Mouse (Mus musculus) CH12.LX (cell line): ENCODE measurements around the gene Cdipt. TPM values are rescaled to one million over a fixed set of nuclear protein-coding genes. Genes with fewer than 3 reads are reported as not detected.
A peak's percentile ranks its signal among the peaks of the same experiment; 100 is the strongest.

ENCODE experiments used
- DNase-seq: peaks from one replicate; pipeline ENCODE4 v3.0.0-alpha.2; 2013; ENCODE audit errors: extremely low read depth
- H3K27ac ChIP-seq: 2 replicates; pipeline ENCODE4 v1.5.1; 2012; ENCODE audit warnings: low read depth, mild to moderate bottlenecking, control low read depth, moderate library complexity; ENCODE audit not compliant: insufficient read depth
- H3K27me3 ChIP-seq: replicated peaks from 2 replicates; pipeline ENCODE3; 2012; ENCODE audit warnings: inconsistent platforms
- H3K36me3 ChIP-seq, 2 experiments: replicated peaks in 1 of 2; 2 replicates each; pipeline versions ENCODE3 to v1.6.1; 2012; ENCODE audit warnings: inconsistent platforms in 1 of 2, low read length in 1 of 2, mild to moderate bottlenecking in 1 of 2, mixed read lengths in 1 of 2, moderate library complexity in 1 of 2; ENCODE audit not compliant: control insufficient read depth in 1 of 2, insufficient read depth in 1 of 2
- H3K4me1 ChIP-seq, 2 experiments: 2 replicates each; pipeline ENCODE4 v1.6.1; 2012; ENCODE audit warnings: inconsistent platforms in 1 of 2, moderate library complexity in 1 of 2; ENCODE audit not compliant: insufficient read depth in 2 of 2, control insufficient read depth in 1 of 2
- H3K4me2 ChIP-seq: 2 replicates; pipeline ENCODE4 v1.6.1; 2012; ENCODE audit warnings: low read depth, mild to moderate bottlenecking, control low read depth; ENCODE audit not compliant: poor library complexity, insufficient read depth, severe bottlenecking
- H3K4me3 ChIP-seq, 3 experiments: fragments of 150-350 bp in 1 of 3; sonication (generic) in 1 of 3; replicated peaks in 1 of 3; 2 replicates each; pipeline versions ENCODE3 to v1.5.1; 2011 to 2012; ENCODE audit warnings: low read depth in 2 of 3, low read length in 2 of 3, mild to moderate bottlenecking in 2 of 3, moderate library complexity in 2 of 3, control low read depth in 1 of 3, improper control_type of control experiment in 1 of 3, inconsistent platforms in 1 of 3, mixed read lengths in 1 of 3; ENCODE audit not compliant: poor library complexity in 1 of 3
- H3K79me2 ChIP-seq: replicated peaks from 2 replicates; pipeline ENCODE4 v1.6.1; 2012; ENCODE audit warnings: mild to moderate bottlenecking, moderate library complexity; ENCODE audit not compliant: control insufficient read depth, poor library complexity, insufficient read depth, severe bottlenecking; ENCODE audit errors: extremely low read depth
- H3K9ac ChIP-seq: 2 replicates; pipeline ENCODE4 v1.6.1; 2012; ENCODE audit warnings: low read depth, mild to moderate bottlenecking, control low read depth, moderate library complexity; ENCODE audit not compliant: insufficient read depth
- H3K9me3 ChIP-seq: replicated peaks from 2 replicates; pipeline ENCODE3; 2012; ENCODE audit warnings: low read length, inconsistent platforms, mixed read lengths
- BHLHE40 ChIP-seq: IDR thresholded peaks from 2 replicates; pipeline ENCODE4 v1.6.1; 2011; ENCODE audit warnings: mild to moderate bottlenecking, low read depth, low read length, improper control_type of control experiment
- CHD2 ChIP-seq: IDR thresholded peaks from 2 replicates; pipeline ENCODE4 v1.6.1; 2011; ENCODE audit warnings: low read length, improper control_type of control experiment
- CTCF ChIP-seq, 2 experiments: IDR thresholded peaks in 1 of 2; conservative IDR thresholded peaks in 1 of 2; 2 replicates each; pipeline ENCODE4 v1.5.1; 2011 to 2012; ENCODE audit warnings: low read depth in 2 of 2, low read length in 2 of 2, improper control_type of control experiment in 1 of 2, inconsistent platforms in 1 of 2, mild to moderate bottlenecking in 1 of 2, moderate library complexity in 1 of 2
- ELF1 ChIP-seq: IDR thresholded peaks from 2 replicates; pipeline ENCODE4 v1.6.1; 2014; ENCODE audit warnings: low read depth, mild to moderate bottlenecking, inconsistent platforms, low read length, improper control_type of control experiment
- EP300 ChIP-seq: IDR thresholded peaks from 2 replicates; pipeline ENCODE4 v1.6.1; 2011; ENCODE audit warnings: low read length, improper control_type of control experiment
- ETS1 ChIP-seq: conservative IDR thresholded peaks from 2 replicates; pipeline ENCODE4 v1.6.1; 2012; ENCODE audit warnings: low read depth, mild to moderate bottlenecking, inconsistent platforms, low read length, improper control_type of control experiment, moderate library complexity
- HCFC1 ChIP-seq: IDR thresholded peaks from 2 replicates; pipeline ENCODE4 v1.6.1; 2012; ENCODE audit warnings: low read depth, mild to moderate bottlenecking, inconsistent platforms, low read length, improper control_type of control experiment
- IRF4 ChIP-seq: IDR thresholded peaks from 2 replicates; pipeline ENCODE4 v1.6.1; 2014; ENCODE audit warnings: low read depth, mild to moderate bottlenecking, inconsistent platforms, low read length, improper control_type of control experiment
- KAT2A ChIP-seq: IDR thresholded peaks from 2 replicates; pipeline ENCODE4 v1.6.1; 2012; ENCODE audit warnings: low read length, improper control_type of control experiment, inconsistent platforms; ENCODE audit not compliant: insufficient replicate concordance
- MAFK ChIP-seq: IDR thresholded peaks from 2 replicates; pipeline ENCODE4 v1.6.1; 2011; ENCODE audit warnings: low read length, improper control_type of control experiment; ENCODE audit not compliant: insufficient replicate concordance
- MAZ ChIP-seq: IDR thresholded peaks from 2 replicates; pipeline ENCODE4 v1.6.1; 2012; ENCODE audit warnings: low read depth, mild to moderate bottlenecking, inconsistent platforms, low read length, improper control_type of control experiment, moderate library complexity
- MXI1 ChIP-seq: IDR thresholded peaks from 2 replicates; pipeline ENCODE4 v1.6.1; 2011; ENCODE audit warnings: mild to moderate bottlenecking, low read depth, low read length, improper control_type of control experiment
- NRF1 ChIP-seq: IDR thresholded peaks from 2 replicates; pipeline ENCODE4 v1.6.1; 2014; ENCODE audit warnings: low read depth, mild to moderate bottlenecking, inconsistent platforms, low read length, improper control_type of control experiment, moderate library complexity
- PAX5 ChIP-seq: IDR thresholded peaks from 2 replicates; pipeline ENCODE4 v1.6.1; 2012; ENCODE audit warnings: low read length, inconsistent platforms, mixed read lengths
- POLR2A ChIP-seq: IDR thresholded peaks from 2 replicates; pipeline ENCODE4 v1.6.1; 2011; ENCODE audit warnings: low read depth, mild to moderate bottlenecking, improper control_type of control experiment, low read length
- SIN3A ChIP-seq: IDR thresholded peaks from 2 replicates; pipeline ENCODE4 v1.6.1; 2012; ENCODE audit warnings: low read length, improper control_type of control experiment, inconsistent platforms
- TCF12 ChIP-seq: IDR thresholded peaks from 2 replicates; pipeline ENCODE4 v1.6.1; 2014; ENCODE audit warnings: low read depth, mild to moderate bottlenecking, inconsistent platforms, low read length, improper control_type of control experiment
- UBTF ChIP-seq: IDR thresholded peaks from 2 replicates; pipeline ENCODE4 v1.6.1; 2012; ENCODE audit warnings: low read depth, mild to moderate bottlenecking, inconsistent platforms, low read length, improper control_type of control experiment, moderate library complexity
- USF1 ChIP-seq: IDR thresholded peaks from 2 replicates; pipeline ENCODE4 v1.6.1; 2014; ENCODE audit warnings: low read depth, mild to moderate bottlenecking, inconsistent platforms, low read length, improper control_type of control experiment
- USF2 ChIP-seq: conservative IDR thresholded peaks from 2 replicates; pipeline ENCODE4 v1.6.1; 2011; ENCODE audit warnings: low read depth, low read length, improper control_type of control experiment
- ZC3H11A ChIP-seq: IDR thresholded peaks from 2 replicates; pipeline ENCODE4 v1.6.1; 2012; ENCODE audit warnings: low read depth, mild to moderate bottlenecking, inconsistent platforms, low read length, improper control_type of control experiment
- ZMIZ1 ChIP-seq: IDR thresholded peaks from 2 replicates; pipeline ENCODE4 v1.6.1; 2012; ENCODE audit warnings: low read depth, mild to moderate bottlenecking, inconsistent platforms, low read length, improper control_type of control experiment
- ZNF384 ChIP-seq: IDR thresholded peaks from 2 replicates; pipeline ENCODE4 v1.6.1; 2012; ENCODE audit warnings: low read depth, low read length, improper control_type of control experiment, inconsistent platforms
- dilution Hi-C: fragments of 300-500 bp; cut with MboI; formaldehyde crosslinking; loops from 2 replicates; pipeline ENCODE4 v1.14.3; 2020; ENCODE audit warnings: low sequenced_read_pairs; ENCODE audit not compliant: extremely low pct_unique_long_range_greater_than_20kb, extremely low pct_ligation_motif_present
- in situ Hi-C: fragments of 300-500 bp; cut with MboI; formaldehyde crosslinking; loops from 3 replicates; pipeline ENCODE4 v1.14.3; 2019; ENCODE audit warnings: low sequenced_read_pairs, low pct_ligation_motif_present, low pct_unique_long_range_greater_than_20kb, mixed read lengths
- polyA plus RNA-seq: library from polyadenylated mRNA; unstranded; fragments of >175 nt; gene quantifications from 2 replicates; pipeline ENCODE4 v1.2.1, GENCODE M21; 2012; ENCODE audit warnings: low read depth; ENCODE audit not compliant: insufficient read length
- total RNA-seq, 2 experiments: library from RNA; depleted of rRNA; stranded (reverse); fragments of 300-350 nt in 1 of 2; fragments of >200 nt in 1 of 2; gene quantifications; 2 replicates each; pipeline ENCODE4 v1.2.3; 2012 to 2014

Gene Cdipt
- total and polyA plus RNA-seq, 3 experiments, result 72.8 to 138 (median 108) TPM

GRCm38 (mm10) chr7:127013385-127013784 is 37.7 kb downstream of the Cdipt start:
- TF ChIP-seq MAFK, result no peak
- no peak for TF ChIP-seq ETS1
- no peak for TF ChIP-seq ZC3H11A
- no peak for TF ChIP-seq UBTF
- no peak for TF ChIP-seq ZMIZ1
- no peak for TF ChIP-seq CTCF (conservative IDR thresholded peaks at IDR 0.05 in 1 of 2, IDR thresholded peaks at IDR 0.05 in 1 of 2; ENCODE audit: low read depth in 2 of 2, low read length in 2 of 2)
- no peak for TF ChIP-seq EP300
- TF ChIP-seq CHD2, result no peak
- TF ChIP-seq KAT2A, result no peak
- no peak for TF ChIP-seq MAZ
- TF ChIP-seq USF2, result no peak
- TF ChIP-seq MXI1, result no peak
- no peak for TF ChIP-seq POLR2A
- TF ChIP-seq PAX5, result no peak
- TF ChIP-seq, all 38 proteins: peak for 0
- H3K79me2 ChIP-seq, result peaks cover 14% of the 10 kb centered on the region
- H3K9ac ChIP-seq, result peak overlapping the region; percentile 87; the same call in 1 of the 2 replicates
- peaks cover 6 to 38% of the 10 kb centered on the region in 2 experiments for H3K36me3 ChIP-seq
- H3K27me3 ChIP-seq, result no peaks in the 10 kb centered on the region
- no peak overlapping the region for H3K27ac ChIP-seq
- peak overlapping the region; percentile 60 for H3K4me2 ChIP-seq
- no peak for DNase-seq
- in situ Hi-C loops (loop anchor here (10.0 kb wide), 1 partner anchor 309 kb away; the partner anchor contains the start of gene Coro1a), dilution Hi-C loops (no loop called here)
- H3K4me3 ChIP-seq, result peak overlapping the region; percentile 73 to 87 (median 75)
- peaks cover 27 to 72% of the 10 kb centered on the region in 2 experiments for H3K4me1 ChIP-seq
- no peaks in the 10 kb centered on the region for H3K9me3 ChIP-seq

GRCm38 (mm10) chr7:127014320-127014719 is 38.6 kb downstream of the Cdipt start, which contains the start of gene Mvp:
Gene Mvp (minus strand): TSS chr7:127014621.
- Histone ChIP-seq H3K4me2 (peak within 1 kb of the TSS; percentile 77), H3K79me2 (peaks cover 14% of the 10 kb centered on the region), H3K27me3 (no peaks in the 10 kb centered on the region), H3K36me3 (peaks cover 6 to 47% of the 10 kb centered on the region in 2 experiments), H3K4me3 (peak within 1 kb of the TSS; percentile 73 to 87 (median 75)), H3K4me1 (peaks cover 22 to 72% of the 10 kb centered on the region in 2 experiments), H3K9me3 (no peaks in the 10 kb centered on the region), H3K27ac (peak within 1 kb of the TSS; percentile 67), H3K9ac (peak within 1 kb of the TSS; percentile 87)
- in situ Hi-C loops (loop anchor here (10.0 kb wide), 1 partner anchor 310 kb away; the partner anchor contains the start of gene Coro1a), dilution Hi-C loops (no loop called here)
- no peak for TF ChIP-seq USF1
- peak; percentile 74 for TF ChIP-seq ELF1
- peak; percentile 63 for TF ChIP-seq HCFC1
- TF ChIP-seq NRF1, result no peak
- TF ChIP-seq ETS1, result peak; percentile 40; the same call in 1 of the 2 replicates
- TF ChIP-seq POLR2A, result peak; percentile 61
- 0 out of 2 replicates have a peak, but pooled peaks have one; percentile 35 for TF ChIP-seq TCF12
- no peak for TF ChIP-seq CHD2
- TF ChIP-seq BHLHE40, result no peak
- no peak for TF ChIP-seq CTCF (conservative IDR thresholded peaks at IDR 0.05 in 1 of 2, IDR thresholded peaks at IDR 0.05 in 1 of 2; ENCODE audit: low read depth in 2 of 2, low read length in 2 of 2)
- TF ChIP-seq SIN3A, result peak; percentile 94
- no peak for TF ChIP-seq ZNF384
- 0 out of 2 replicates have a peak, but pooled peaks have one; percentile 22 for TF ChIP-seq MAZ
- 0 out of 2 replicates have a peak, but pooled peaks have one; percentile 33 for TF ChIP-seq MXI1
- peak; percentile 23; the same call in 1 of the 2 replicates for TF ChIP-seq IRF4
- DNase-seq, result peak; percentile 75
